Mouse (Mus musculus): ENCODE data around the gene Rnf141. TPM values are rescaled to one million over a fixed set of nuclear protein-coding genes. Genes with fewer than 3 reads are reported as not detected.

Gene Rnf141
- polyA plus RNA-seq, 1 experiment from 2014 or later = 31.6 TPM

GRCm38 (mm10) chr7:110823593-110823992 is 20.7 kb downstream of the Rnf141 start:
- no peak for TF ChIP-seq EP300 (IDR thresholded peaks at IDR 0.05)
- DNase-seq (ENCODE audit: low spot score) (peak; percentile 43), ATAC-seq (0 out of 2 replicates have a peak, but pooled peaks have one; percentile 25)
- no peak overlapping the region for H3K9ac ChIP-seq (replicated peaks; ENCODE audit: low read depth)
- peaks cover 7% of the 10 kb centered on the region; the same call in 1 of the 2 replicates for H3K4me1 ChIP-seq (ENCODE audit: insufficient read depth, low read depth, low read length)
- H3K4me3 ChIP-seq (ENCODE audit: low read depth, low read length) = no peak overlapping the region
- H3K27ac ChIP-seq (ENCODE audit: low read length) = no peak overlapping the region
- no peaks in the 10 kb centered on the region for H3K27me3 ChIP-seq (replicated peaks; ENCODE audit: insufficient read depth, low read length)
- 0 out of 2 replicates have a peak, but pooled peaks cover 11% of the 10 kb centered on the region for H3K36me3 ChIP-seq (ENCODE audit: insufficient read depth, low read length)
- H3K4me2 ChIP-seq (replicated peaks; ENCODE audit: low read depth, low read length) = no peak overlapping the region
- H3K9me3 ChIP-seq (ENCODE audit: low read length) = no peaks in the 10 kb centered on the region
- 67% methylated on average over 4 of the region's 4 CpGs for WGBS

- peak; percentile 26 for DNase-seq (ENCODE audit: low spot score)
- no peak overlapping the region for H3K27ac ChIP-seq (ENCODE audit: low read length)
- no peak overlapping the region for H3K4me3 ChIP-seq (ENCODE audit: low read depth, low read length)
- H3K4me2 ChIP-seq (replicated peaks; ENCODE audit: low read depth, low read length) = no peak overlapping the region
- H3K9ac ChIP-seq (replicated peaks; ENCODE audit: low read depth) = no peak overlapping the region
- no peak; the same call in 1 of the 2 replicates for ATAC-seq
- H3K27me3 ChIP-seq (replicated peaks; ENCODE audit: insufficient read depth, low read length) = no peaks in the 10 kb centered on the region
- WGBS = 35% methylated on average over 8 of the region's 8 CpGs
- H3K9me3 ChIP-seq (ENCODE audit: low read length) = no peaks in the 10 kb centered on the region
- H3K4me1 ChIP-seq (ENCODE audit: insufficient read depth, low read depth, low read length) = peaks cover 7% of the 10 kb centered on the region; the same call in 1 of the 2 replicates
- 0 out of 2 replicates have a peak, but pooled peaks cover 11% of the 10 kb centered on the region for H3K36me3 ChIP-seq (ENCODE audit: insufficient read depth, low read length)
- no peak for TF ChIP-seq EP300 (IDR thresholded peaks at IDR 0.05)
- TF ChIP-seq CTCF (IDR thresholded peaks at IDR 0.05) = no peak
These were observed 21.2 kb downstream of the Rnf141 start for GRCm38 (mm10) chr7:110823076-110823475.

- H3K36me3 ChIP-seq (ENCODE audit: insufficient read depth, low read length) = 0 out of 2 replicates have a peak, but pooled peaks cover 8% of the 10 kb centered on the region
- ATAC-seq = 0 out of 2 replicates have a peak, but pooled peaks have one; percentile 38
- no peaks in the 10 kb centered on the region for H3K9me3 ChIP-seq (ENCODE audit: low read length)
- H3K4me2 ChIP-seq (replicated peaks; ENCODE audit: low read depth, low read length) = no peak overlapping the region
- H3K27me3 ChIP-seq (replicated peaks; ENCODE audit: insufficient read depth, low read length) = no peaks in the 10 kb centered on the region
- WGBS = 25% methylated on average over 4 of the region's 4 CpGs
- H3K4me1 ChIP-seq (ENCODE audit: insufficient read depth, low read depth, low read length) = peaks cover 7% of the 10 kb centered on the region; the same call in 1 of the 2 replicates
- peak overlapping the region; percentile 57; the same call in 1 of the 2 replicates for H3K27ac ChIP-seq (ENCODE audit: low read length)
- peak; percentile 57 for DNase-seq (ENCODE audit: low spot score)
- peak; percentile 90 for TF ChIP-seq EP300 (IDR thresholded peaks at IDR 0.05)
- no peak for TF ChIP-seq CTCF (IDR thresholded peaks at IDR 0.05)
- H3K4me3 ChIP-seq (ENCODE audit: low read depth, low read length) = no peak overlapping the region
- H3K9ac ChIP-seq (replicated peaks; ENCODE audit: low read depth) = no peak overlapping the region
These were observed 22.2 kb downstream of the Rnf141 start for GRCm38 (mm10) chr7:110822055-110822454.

GRCm38 (mm10) chr7:110821653-110822052 is 22.6 kb downstream of the Rnf141 start:
- DNase-seq (ENCODE audit: low spot score) (peak; percentile 65), ATAC-seq (peak; percentile 30; the same call in 1 of the 2 replicates)
- Histone ChIP-seq H3K9me3 (ENCODE audit: low read length) (no peaks in the 10 kb centered on the region), H3K4me2 (replicated peaks; ENCODE audit: low read depth, low read length) (no peak overlapping the region), H3K27ac (ENCODE audit: low read length) (peak overlapping the region; percentile 57), H3K9ac (replicated peaks; ENCODE audit: low read depth) (no peak overlapping the region), H3K36me3 (ENCODE audit: insufficient read depth, low read length) (0 out of 2 replicates have a peak, but pooled peaks cover 8% of the 10 kb centered on the region), H3K4me3 (ENCODE audit: low read depth, low read length) (no peak overlapping the region), H3K4me1 (ENCODE audit: insufficient read depth, low read depth, low read length) (peaks cover 7% of the 10 kb centered on the region; the same call in 1 of the 2 replicates), H3K27me3 (replicated peaks; ENCODE audit: insufficient read depth, low read length) (no peaks in the 10 kb centered on the region)
- 9% methylated on average over 3 of the region's 3 CpGs for WGBS
- TF ChIP-seq EP300 (IDR thresholded peaks at IDR 0.05) (no peak), CTCF (IDR thresholded peaks at IDR 0.05) (no peak)

GRCm38 (mm10) chr7:110821068-110821467 is 23.2 kb downstream of the Rnf141 start:
- Histone ChIP-seq H3K36me3 (ENCODE audit: insufficient read depth, low read length) (0 out of 2 replicates have a peak, but pooled peaks cover 8% of the 10 kb centered on the region), H3K27ac (ENCODE audit: low read length) (no peak overlapping the region), H3K4me1 (ENCODE audit: insufficient read depth, low read depth, low read length) (peaks cover 7% of the 10 kb centered on the region; the same call in 1 of the 2 replicates), H3K4me3 (ENCODE audit: low read depth, low read length) (no peak overlapping the region), H3K4me2 (replicated peaks; ENCODE audit: low read depth, low read length) (no peak overlapping the region), H3K9me3 (ENCODE audit: low read length) (no peaks in the 10 kb centered on the region), H3K27me3 (replicated peaks; ENCODE audit: insufficient read depth, low read length) (no peaks in the 10 kb centered on the region), H3K9ac (replicated peaks; ENCODE audit: low read depth) (no peak overlapping the region)
- ATAC-seq = peak; percentile 59
- DNase-seq (ENCODE audit: low spot score) = no peak
- TF ChIP-seq EP300 (IDR thresholded peaks at IDR 0.05) = no peak
- peak; percentile 57 for TF ChIP-seq CTCF (IDR thresholded peaks at IDR 0.05)
- 34% methylated on average over 5 of the region's 5 CpGs for WGBS

- WGBS = 60% methylated on average over 11 of the region's 11 CpGs
- no peaks in the 10 kb centered on the region for H3K9me3 ChIP-seq (ENCODE audit: low read length)
These were observed 25.4 kb downstream of the Rnf141 start for GRCm38 (mm10) chr7:110818787-110819350.

More at GRCm38 (mm10) chr7:110818787-110819350, 25.4 kb downstream of the Rnf141 start:
- TF ChIP-seq EP300 (IDR thresholded peaks at IDR 0.05) = 0 out of 2 replicates have a peak, but pooled peaks have one; percentile 23
- TF ChIP-seq CTCF (IDR thresholded peaks at IDR 0.05) = no peak
- H3K4me2 ChIP-seq (replicated peaks; ENCODE audit: low read depth, low read length) = no peak overlapping the region
- peaks cover 7% of the 10 kb centered on the region; the same call in 1 of the 2 replicates for H3K4me1 ChIP-seq (ENCODE audit: insufficient read depth, low read depth, low read length)
- no peaks in the 10 kb centered on the region for H3K36me3 ChIP-seq (ENCODE audit: insufficient read depth, low read length)
- H3K27me3 ChIP-seq (replicated peaks; ENCODE audit: insufficient read depth, low read length) = no peaks in the 10 kb centered on the region
- peak; percentile 19 for ATAC-seq
- peak; percentile 25 for DNase-seq (ENCODE audit: low spot score)
- no peak overlapping the region for H3K9ac ChIP-seq (replicated peaks; ENCODE audit: low read depth)
- peak overlapping the region; percentile 4; the same call in 1 of the 2 replicates for H3K27ac ChIP-seq (ENCODE audit: low read length)
- no peak overlapping the region for H3K4me3 ChIP-seq (ENCODE audit: low read depth, low read length)
